Mouse (Mus musculus) limb, embryonic 14.5 days (tissue): ENCODE results near the gene Sh3bp4. TPM values are rescaled to one million over a fixed set of nuclear protein-coding genes. Genes with fewer than 3 reads are reported as not detected.
A peak's percentile ranks its signal among the peaks of the same experiment; 100 is the strongest.

Source experiments
- ATAC-seq: fragments of 200-750 bp; cut with Nextera tagmentation; 2 replicates; pipeline ENCODE4 v1.8.0; 2017; ENCODE audit warnings: low read depth, moderate number of reproducible peaks, moderate TSS enrichment; ENCODE audit not compliant: low FRiP score
- DNase-seq: peaks from one replicate; pipeline ENCODE4 v3.0.0-alpha.2; 2015; ENCODE audit warnings: low spot score
- H3K27ac ChIP-seq: fragments of 300-500 bp; sonication (generic); replicated peaks from 2 replicates; pipeline ENCODE4 v1.5.1; 2014; ENCODE audit warnings: low read depth, mild to moderate bottlenecking, low read length, moderate library complexity, mixed read lengths
- H3K27me3 ChIP-seq: fragments of 300-500 bp; sonication (generic); 2 replicates; pipeline ENCODE4 v1.6.1; 2014; ENCODE audit warnings: low read length, mixed read lengths; ENCODE audit not compliant: control insufficient read depth, insufficient read depth
- H3K36me3 ChIP-seq: fragments of 300-500 bp; sonication (generic); 2 replicates; pipeline ENCODE4 v1.6.1; 2014; ENCODE audit warnings: mild to moderate bottlenecking, low read length, moderate library complexity, mixed read lengths; ENCODE audit not compliant: control insufficient read depth, insufficient read depth
- H3K4me1 ChIP-seq: fragments of 300-500 bp; sonication (generic); 2 replicates; pipeline ENCODE4 v1.6.1; 2014; ENCODE audit warnings: antibody characterized with exemption, low read length, mixed read lengths; ENCODE audit not compliant: control insufficient read depth, insufficient read depth
- H3K4me2 ChIP-seq: fragments of 300-500 bp; sonication (generic); replicated peaks from 2 replicates; pipeline ENCODE4 v1.6.1; 2014; ENCODE audit warnings: low read depth, mild to moderate bottlenecking, low read length, moderate library complexity; ENCODE audit not compliant: severe bottlenecking
- H3K4me3 ChIP-seq: fragments of 300-500 bp; sonication (generic); replicated peaks from 2 replicates; pipeline ENCODE4 v1.5.1; 2014; ENCODE audit warnings: low read length
- H3K9ac ChIP-seq: fragments of 300-500 bp; sonication (generic); 2 replicates; pipeline ENCODE4 v1.6.1; 2014; ENCODE audit warnings: mild to moderate bottlenecking, low read depth, low read length, moderate library complexity; ENCODE audit not compliant: severe bottlenecking
- H3K9me3 ChIP-seq: fragments of 300-500 bp; sonication (generic); 2 replicates; pipeline ENCODE4 v1.6.1; 2016; ENCODE audit warnings: low read length; ENCODE audit not compliant: control insufficient read depth
- POLR2A ChIP-seq: fragments of 200-500 bp; IDR thresholded peaks from 2 replicates; pipeline ENCODE4 v1.8.0; 2012; ENCODE audit warnings: inconsistent platforms, mild to moderate bottlenecking, moderate library complexity, borderline replicate concordance; ENCODE audit not compliant: insufficient read depth, insufficient read length; ENCODE audit errors: extremely low read depth
- WGBS: fragments of 180-500 bp; shearing (Covaris S2); extraction: QIAGEN DNeasy Blood & Tissue Kit; methylation state at CpG from one replicate; pipeline ENCODE4 v1.1.7; 2014; 5-methylcytosine and 5-hydroxymethylcytosine counted together
- polyA plus RNA-seq, 2 experiments: library from polyadenylated mRNA; depleted of rRNA in 1 of 2; stranded (reverse) in 1 of 2; unstranded in 1 of 2; fragments of >200 nt; fragmentation: Nextera tagmentation in 1 of 2; extraction: Ambion mirVana in 1 of 2; gene quantifications; 2 replicates each; pipeline versions ENCODE4 v1.2.1 to v1.2.3; 2012 to 2014

Sh3bp4 gene
- polyA plus RNA-seq, 2 experiments: 20.4 to 20.8 TPM

- Histone ChIP-seq H3K27me3 (no peaks in the 10 kb centered on the region), H3K9ac (no peak overlapping the region), H3K9me3 (no peaks in the 10 kb centered on the region), H3K36me3 (no peaks in the 10 kb centered on the region), H3K4me3 (no peak overlapping the region), H3K4me1 (peaks cover 43% of the 10 kb centered on the region), H3K27ac (no peak overlapping the region), H3K4me2 (no peak overlapping the region)
- ATAC-seq (no peak), DNase-seq (no peak)
- 83% methylated on average over 21 of the region's 21 CpGs for WGBS
- TF ChIP-seq POLR2A: no peak
Observed at GRCm38 (mm10) chr1:89089821-89090600, 19.8 kb downstream of the Sh3bp4 start.

GRCm38 (mm10) chr1:89090676-89091075 lies 20.5 kb downstream of the Sh3bp4 start:
- ATAC-seq (no peak), DNase-seq (no peak)
- H3K4me1 ChIP-seq: peaks cover 43% of the 10 kb centered on the region
- WGBS: 84% methylated on average over 8 of the region's 8 CpGs
- H3K4me3 ChIP-seq: no peak overlapping the region
- H3K9ac ChIP-seq: no peak overlapping the region
- no peaks in the 10 kb centered on the region for H3K9me3 ChIP-seq
- no peaks in the 10 kb centered on the region for H3K36me3 ChIP-seq
- TF ChIP-seq POLR2A: no peak
- H3K27ac ChIP-seq: no peak overlapping the region
- H3K27me3 ChIP-seq: no peaks in the 10 kb centered on the region
- no peak overlapping the region for H3K4me2 ChIP-seq

- TF ChIP-seq POLR2A: no peak
- ATAC-seq: no peak
Observed at GRCm38 (mm10) chr1:89092019-89092418, 21.8 kb downstream of the Sh3bp4 start.

GRCm38 (mm10) chr1:89092442-89092991 lies 22.3 kb downstream of the Sh3bp4 start:
- ATAC-seq (peak; percentile 36; the same call in 1 of the 2 replicates), DNase-seq (peak; percentile 74)
- 14% methylated on average over 19 of the region's 19 CpGs for WGBS
- no peak overlapping the region; the same call in 1 of the 2 replicates for H3K4me3 ChIP-seq
- peak overlapping the region; percentile 31; the same call in 1 of the 2 replicates for H3K9ac ChIP-seq
- H3K27me3 ChIP-seq: no peaks in the 10 kb centered on the region
- peak overlapping the region; percentile 70 for H3K27ac ChIP-seq
- peak overlapping the region; percentile 45 for H3K4me2 ChIP-seq
- peaks cover 41% of the 10 kb centered on the region for H3K4me1 ChIP-seq
- no peaks in the 10 kb centered on the region for H3K9me3 ChIP-seq
- H3K36me3 ChIP-seq: no peaks in the 10 kb centered on the region
- TF ChIP-seq POLR2A: no peak

More at GRCm38 (mm10) chr1:89092019-89092418, 21.8 kb downstream of the Sh3bp4 start:
- H3K27me3 ChIP-seq: no peaks in the 10 kb centered on the region
- WGBS: 30% methylated on average over 5 of the region's 5 CpGs
- DNase-seq: no peak
- H3K9me3 ChIP-seq: no peaks in the 10 kb centered on the region
- H3K4me3 ChIP-seq: no peak overlapping the region
- peak overlapping the region; percentile 45 for H3K4me2 ChIP-seq
- peak overlapping the region; percentile 70 for H3K27ac ChIP-seq
- peak overlapping the region; percentile 31; the same call in 1 of the 2 replicates for H3K9ac ChIP-seq
- H3K36me3 ChIP-seq: no peaks in the 10 kb centered on the region
- H3K4me1 ChIP-seq: peaks cover 42% of the 10 kb centered on the region

GRCm38 (mm10) chr1:89093696-89094095 lies 23.5 kb downstream of the Sh3bp4 start:
- Histone ChIP-seq H3K4me2 (no peak overlapping the region), H3K4me3 (no peak overlapping the region), H3K27me3 (no peaks in the 10 kb centered on the region), H3K9me3 (no peaks in the 10 kb centered on the region), H3K4me1 (peaks cover 37% of the 10 kb centered on the region), H3K9ac (no peak overlapping the region), H3K27ac (no peak overlapping the region; the same call in 1 of the 2 replicates), H3K36me3 (no peaks in the 10 kb centered on the region)
- no peak for TF ChIP-seq POLR2A
- DNase-seq: no peak
- WGBS: 71% methylated on average over 5 of the region's 5 CpGs
- no peak for ATAC-seq
